Mouse (Mus musculus) midbrain, embryonic 11.5 days (tissue): ENCODE data around the gene Pkib. TPM values are rescaled to one million over a fixed set of nuclear protein-coding genes. Genes with fewer than 3 reads are reported as not detected.

Source experiments
- ATAC-seq: fragments of 200-750 bp; cut with Nextera tagmentation; 2 replicates; pipeline ENCODE4 v1.8.0; 2017; ENCODE audit warnings: moderate TSS enrichment, moderate library complexity; ENCODE audit not compliant: low FRiP score
- DNase-seq: peaks from one replicate; pipeline ENCODE4 v3.0.0; 2015; ENCODE audit warnings: low spot score; ENCODE audit errors: missing footprints
- H3K27ac ChIP-seq: fragments of 300-500 bp; sonication (generic); 2 replicates; pipeline ENCODE4 v1.5.1; 2014; ENCODE audit warnings: low read depth, low read length
- H3K27me3 ChIP-seq: fragments of 300-500 bp; sonication (generic); 2 replicates; pipeline ENCODE4 v1.6.1; 2014; ENCODE audit warnings: mild to moderate bottlenecking, low read length, moderate library complexity, mixed read lengths; ENCODE audit not compliant: control insufficient read depth, insufficient read depth
- H3K36me3 ChIP-seq: fragments of 300-500 bp; sonication (generic); 2 replicates; pipeline ENCODE4 v1.6.1; 2014; ENCODE audit warnings: mild to moderate bottlenecking, low read length, moderate library complexity, mixed read lengths; ENCODE audit not compliant: control insufficient read depth, insufficient read depth
- H3K4me1 ChIP-seq: fragments of 300-500 bp; sonication (generic); 2 replicates; pipeline ENCODE4 v1.6.1; 2014; ENCODE audit warnings: low read length; ENCODE audit not compliant: control insufficient read depth, insufficient read depth
- H3K4me2 ChIP-seq: fragments of 300-500 bp; sonication (generic); 2 replicates; pipeline ENCODE4 v1.6.1; 2014; ENCODE audit warnings: mild to moderate bottlenecking, moderate library complexity
- H3K4me3 ChIP-seq: fragments of 300-500 bp; sonication (generic); 2 replicates; pipeline ENCODE4 v1.5.1; 2014; ENCODE audit warnings: low read depth, low read length
- H3K9ac ChIP-seq: fragments of 300-500 bp; sonication (generic); 2 replicates; pipeline ENCODE4 v1.6.1; 2014; ENCODE audit warnings: low read length
- H3K9me3 ChIP-seq: fragments of 300-500 bp; sonication (generic); 2 replicates; pipeline ENCODE4 v1.6.1; 2016; ENCODE audit warnings: low read length; ENCODE audit not compliant: control insufficient read depth
- WGBS: fragments of 180-500 bp; shearing (Covaris S2); extraction: QIAGEN DNeasy Blood & Tissue Kit; methylation state at CpG from one replicate; pipeline ENCODE4 v1.1.7; 2014; 5-methylcytosine and 5-hydroxymethylcytosine counted together
- polyA plus RNA-seq: library from polyadenylated mRNA; unstranded; fragments of >200 nt; fragmentation: Nextera tagmentation; extraction: Ambion mirVana; gene quantifications from 2 replicates; pipeline ENCODE4 v1.2.1, GENCODE M21; 2014

The Pkib gene
- polyA plus RNA-seq, 1 experiment from 2014 or later, result 6.1 TPM

DNA sequence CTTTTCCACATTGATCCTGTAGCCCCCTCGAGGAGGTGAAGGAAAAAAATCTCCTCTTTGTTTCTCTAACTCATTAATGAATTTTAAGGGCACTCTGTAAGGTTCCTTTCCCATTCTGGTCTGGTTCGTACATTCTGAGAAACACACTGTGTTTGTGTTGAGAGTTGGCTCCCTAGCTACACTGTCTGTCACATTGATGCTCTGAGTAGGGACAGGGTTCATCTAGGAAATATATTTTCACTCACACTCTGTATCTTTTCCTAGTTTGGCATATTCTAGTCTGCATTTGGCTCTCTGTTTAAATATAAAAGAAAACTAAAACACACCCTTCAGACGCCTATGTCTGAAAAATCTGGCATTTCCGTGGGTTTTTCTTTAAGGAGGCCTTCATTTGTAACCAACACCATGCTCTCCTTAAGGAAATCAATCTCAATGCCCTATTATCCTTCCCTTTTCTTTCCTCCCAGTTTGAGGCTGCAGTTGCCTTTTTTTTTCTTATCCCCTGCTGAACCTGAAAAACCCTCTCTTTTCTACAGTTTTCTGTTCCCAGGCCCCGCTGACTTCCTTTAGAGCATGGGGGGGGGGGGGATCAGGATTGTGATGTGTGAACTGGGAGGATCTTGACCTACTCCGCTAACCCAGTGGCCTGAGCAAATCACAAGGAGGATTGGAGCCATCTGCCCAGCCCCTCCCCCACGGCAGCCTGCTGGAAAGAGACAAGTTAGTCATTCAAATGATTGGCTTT, 152.5 kb downstream of the Pkib start:
- peaks cover 2% of the 10 kb centered on the region; the same call in 1 of the 2 replicates for H3K36me3 ChIP-seq
- peak overlapping the region; percentile 81 for H3K9ac ChIP-seq
- peak overlapping the region; percentile 57 for H3K4me3 ChIP-seq
- ATAC-seq, result peak; percentile 95
- 1% methylated on average over 7 of the region's 7 CpGs for WGBS
- peak; percentile 98 for DNase-seq
- peaks cover 26% of the 10 kb centered on the region for H3K4me1 ChIP-seq
- H3K27me3 ChIP-seq, result no peaks in the 10 kb centered on the region
- peak overlapping the region; percentile 71 for H3K4me2 ChIP-seq
- H3K9me3 ChIP-seq, result no peaks in the 10 kb centered on the region
- H3K27ac ChIP-seq, result peak overlapping the region; percentile 94

DNA sequence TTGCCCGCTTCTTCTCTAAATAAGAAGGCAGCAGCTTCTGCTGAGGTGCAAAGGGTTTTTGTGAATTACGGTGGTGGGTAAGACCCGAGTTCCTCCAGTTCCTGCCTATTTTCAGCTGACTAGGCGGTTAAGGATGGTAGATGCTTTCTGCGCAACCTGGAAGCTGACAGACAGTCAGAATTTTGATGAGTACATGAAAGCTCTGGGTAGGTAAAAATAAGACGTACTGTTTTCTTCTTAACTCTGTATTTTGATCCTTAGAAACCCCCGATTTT, 153.0 kb downstream of the Pkib start, which contains the start of gene Fabp7:
Fabp7 (plus strand) TSS at position 6 of the 275 bp plus-strand sequence.
- Histone ChIP-seq H3K9ac (peak within 1 kb of the TSS; percentile 81), H3K27me3 (no peaks in the 10 kb centered on the region), H3K4me1 (peaks cover 26% of the 10 kb centered on the region), H3K9me3 (no peaks in the 10 kb centered on the region), H3K36me3 (peaks cover 2% of the 10 kb centered on the region; the same call in 1 of the 2 replicates), H3K4me3 (peak within 1 kb of the TSS; percentile 57), H3K27ac (peak within 1 kb of the TSS; percentile 94), H3K4me2 (peak within 1 kb of the TSS; percentile 71)
- WGBS, result 6% methylated on average over 7 of the region's 7 CpGs
- DNase-seq, result no peak
- no peak for ATAC-seq

DNA sequence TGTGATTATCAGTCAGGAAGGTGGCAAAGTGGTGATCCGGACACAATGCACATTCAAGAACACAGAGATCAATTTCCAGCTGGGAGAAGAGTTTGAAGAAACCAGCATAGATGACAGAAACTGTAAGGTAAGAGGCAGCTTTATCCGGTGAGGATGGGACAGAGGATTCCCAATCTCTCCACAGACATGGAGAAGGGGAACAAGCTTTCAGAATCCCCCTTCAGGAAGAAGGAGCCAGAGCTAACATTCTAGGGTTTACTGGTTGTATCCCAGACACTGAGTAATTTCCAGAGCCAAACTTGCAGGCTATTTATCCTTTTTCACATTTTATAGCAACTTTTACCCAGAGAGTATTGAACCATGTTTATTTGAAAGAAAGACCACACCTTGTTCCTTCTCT, 153.8 kb downstream of the Pkib start:
- DNase-seq (peak; percentile 90), ATAC-seq (no peak)
- Histone ChIP-seq H3K36me3 (peaks cover 2% of the 10 kb centered on the region; the same call in 1 of the 2 replicates), H3K4me3 (peak overlapping the region; percentile 57), H3K27me3 (no peaks in the 10 kb centered on the region), H3K27ac (peak overlapping the region; percentile 94), H3K4me1 (peaks cover 26% of the 10 kb centered on the region), H3K9ac (peak overlapping the region; percentile 81), H3K9me3 (no peaks in the 10 kb centered on the region), H3K4me2 (peak overlapping the region; percentile 71)
- WGBS, result 27% methylated on average over 2 of the region's 2 CpGs

Other genes starting within 250 kb of the Pkib start
- 83.3 and 86.8 TPM in 2 replicates for gene Hsf2, start 145.6 kb upstream of the Pkib start, polyA plus RNA-seq
- 243 and 274 TPM in 2 replicates for gene Serinc1, start 99.5 kb upstream of the Pkib start, polyA plus RNA-seq
- 1,096 and 1,115 TPM in 2 replicates for gene Fabp7, start 152.9 kb downstream of the Pkib start, polyA plus RNA-seq
- gene Smpdl3a, start 162.4 kb downstream of the Pkib start, polyA plus RNA-seq, result 10.1 and 11.8 TPM in 2 replicates